Mouse (Mus musculus): ENCODE data around the gene Pim3.

The Pim3 gene

DNA sequence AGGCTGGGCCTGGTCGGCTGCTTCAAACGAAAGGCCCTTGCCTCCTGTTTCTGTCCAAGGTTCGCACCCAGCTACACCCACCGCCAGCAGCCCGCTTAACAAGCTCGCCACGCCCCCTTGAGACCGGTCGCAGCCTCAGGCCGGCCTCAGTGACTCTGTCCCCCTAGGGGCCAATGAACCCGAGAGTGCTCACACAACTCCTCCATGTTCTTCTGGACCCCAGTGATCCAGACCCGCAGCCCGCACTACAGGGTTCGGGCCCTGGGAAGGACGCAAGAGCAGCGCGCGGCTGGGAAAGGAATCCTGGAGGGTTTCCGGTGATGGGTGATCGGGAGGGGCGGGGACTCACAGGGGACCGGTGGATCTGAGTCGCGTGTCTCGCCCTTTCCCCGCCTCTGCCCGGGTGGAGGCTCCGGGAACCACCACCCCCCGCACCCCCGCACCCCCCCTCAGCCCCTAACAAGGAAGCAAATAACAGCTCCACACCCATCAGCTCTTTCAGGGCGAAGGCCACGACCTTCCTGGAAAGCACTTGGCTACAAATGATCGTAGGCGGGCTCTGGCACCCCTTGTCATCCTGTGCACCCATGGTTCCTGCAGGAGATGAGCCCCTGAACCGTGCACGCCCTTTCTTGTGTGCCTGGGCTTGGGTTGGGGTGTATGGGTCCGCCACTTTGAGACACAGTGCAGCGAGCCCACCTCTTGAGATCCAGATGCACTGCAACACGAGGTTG lies 24.6 kb upstream of the Pim3 start:
- DNase-seq (ENCODE audit: low read depth): no peak

DNA sequence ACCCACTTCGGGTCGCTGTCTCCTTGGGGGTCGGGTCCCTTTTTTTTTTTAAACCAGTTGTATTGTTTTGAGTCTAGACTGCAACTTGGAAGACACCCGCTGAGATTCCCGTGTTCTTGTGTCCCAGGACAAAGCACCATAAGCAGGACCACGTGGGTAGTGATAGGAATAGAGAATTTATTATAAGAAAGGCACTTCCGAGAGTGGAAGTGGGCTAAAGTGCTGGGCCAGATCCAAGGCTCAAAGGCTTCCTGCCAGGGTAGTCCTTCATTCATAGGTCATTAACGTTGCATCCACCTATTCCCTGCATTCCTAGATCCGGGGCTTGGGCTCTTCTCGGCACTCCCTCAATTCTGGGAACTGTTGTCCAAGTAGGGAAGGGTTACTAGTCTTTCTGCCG lies 24.0 kb upstream of the Pim3 start:
- DNase-seq (ENCODE audit: low read depth): no peak

DNA sequence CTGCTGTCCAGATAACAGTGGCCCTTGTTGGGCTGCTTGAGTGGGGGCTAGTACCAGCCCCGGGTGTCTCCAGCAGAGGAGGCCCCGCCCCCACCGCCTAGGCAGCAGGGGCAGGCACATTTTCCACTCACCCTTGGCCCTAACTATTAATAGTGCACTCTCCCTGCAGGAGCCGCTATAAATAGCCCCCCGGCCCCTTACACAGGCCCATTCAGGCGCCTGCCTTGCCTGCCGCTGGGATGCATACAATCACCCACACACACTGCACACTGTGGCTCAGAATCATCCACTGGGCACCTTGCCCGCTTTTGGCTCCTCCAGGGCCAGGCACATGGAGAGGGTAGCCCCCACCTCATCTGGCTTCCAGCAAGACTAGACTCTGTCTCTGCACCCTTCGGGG lies 22.7 kb upstream of the Pim3 start:
- DNase-seq (ENCODE audit: low read depth): no peak

DNA sequence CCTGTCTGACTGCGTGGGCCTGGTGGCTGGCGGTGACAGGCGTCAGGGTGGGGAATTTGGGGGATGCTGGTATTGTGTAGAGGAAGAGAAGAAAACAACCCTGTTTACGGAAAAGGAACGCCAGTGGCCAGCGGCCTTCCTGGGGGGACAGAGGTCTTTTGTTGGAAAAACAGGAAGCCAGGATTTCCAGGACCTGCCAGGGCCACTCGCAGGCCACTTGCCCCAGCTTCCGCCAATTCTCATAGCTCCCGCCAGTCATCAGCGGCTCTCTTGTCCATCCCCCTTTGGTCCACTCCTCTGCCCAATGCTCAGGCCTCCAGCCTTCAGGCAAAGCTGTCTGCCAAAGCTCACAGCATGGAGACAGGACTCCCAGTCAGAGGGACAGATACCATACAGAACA lies 21.9 kb upstream of the Pim3 start:
- no peak for DNase-seq (ENCODE audit: low read depth)

DNA sequence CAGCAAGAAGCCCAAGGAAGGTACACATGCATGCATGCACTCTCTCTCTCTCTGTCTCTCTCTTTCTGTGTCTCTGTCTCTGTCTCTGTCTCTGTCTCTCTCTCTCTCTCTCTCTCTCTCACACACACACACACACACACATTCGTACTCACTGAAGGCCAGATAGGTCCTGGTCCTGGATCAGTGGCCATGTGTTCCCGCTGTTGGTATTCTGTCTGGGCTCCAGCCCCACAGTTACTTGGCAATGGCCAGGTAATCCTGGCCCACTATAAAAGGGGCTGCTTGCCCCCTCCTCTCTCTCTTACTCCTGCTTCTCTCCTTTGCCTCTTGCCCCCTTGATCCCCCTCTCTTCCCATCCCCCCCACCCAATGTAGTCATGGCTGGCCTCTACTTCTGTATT lies 20.8 kb upstream of the Pim3 start:
- DNase-seq (ENCODE audit: low read depth): no peak

DNA sequence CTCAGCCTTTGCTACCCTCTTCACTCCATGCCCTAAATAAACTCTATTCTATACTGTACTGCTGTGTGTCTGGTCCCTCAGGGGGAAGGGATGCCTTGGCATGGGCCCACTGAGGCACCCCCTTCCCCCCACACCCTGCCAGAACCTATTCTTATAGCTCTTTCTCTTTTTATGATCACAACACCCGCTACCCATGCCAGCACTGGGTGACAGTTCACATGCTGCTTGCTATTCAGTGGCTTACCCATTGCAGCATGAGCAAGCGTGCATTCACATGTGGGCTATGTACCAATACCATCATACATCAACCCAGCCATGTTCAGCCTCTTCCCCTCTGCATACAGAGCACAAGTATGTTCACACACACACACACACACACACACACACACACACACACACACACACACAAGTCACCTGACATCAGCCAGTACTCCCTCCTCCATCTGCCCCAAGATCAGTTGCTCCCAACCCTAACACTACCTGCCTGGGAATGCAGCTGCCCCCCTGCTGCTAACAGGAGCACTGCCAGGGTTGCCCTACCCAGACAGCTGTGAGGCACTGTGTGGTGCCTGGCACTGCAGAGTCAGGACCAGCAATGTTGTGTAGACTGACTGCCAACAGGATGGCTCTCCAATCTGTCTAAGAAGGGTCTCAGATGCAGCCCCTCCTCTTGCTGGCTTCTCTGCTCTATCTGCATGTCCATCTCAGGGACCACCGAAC lies 20.2 kb upstream of the Pim3 start:
- DNase-seq (ENCODE audit: low read depth): no peak

DNA sequence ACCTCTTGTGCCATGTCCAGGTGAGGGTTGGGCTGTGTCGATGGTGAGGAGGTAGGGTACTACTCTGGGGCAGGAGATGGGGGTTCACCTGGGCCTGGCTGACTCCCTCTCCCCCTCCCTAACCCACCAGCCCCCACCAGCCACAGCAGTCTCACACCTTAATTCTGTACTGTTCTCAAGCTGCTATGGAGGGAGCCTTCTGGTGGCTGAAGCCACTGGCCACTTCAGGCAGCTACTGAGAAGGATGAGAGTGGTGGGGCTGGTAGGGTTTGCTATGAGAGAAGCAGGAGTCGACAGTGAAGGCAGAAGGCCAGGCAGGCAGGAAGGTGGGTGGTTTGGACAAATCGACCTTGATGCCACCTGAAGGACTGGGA lies 19.7 kb upstream of the Pim3 start:
- DNase-seq (ENCODE audit: low read depth): no peak

DNA sequence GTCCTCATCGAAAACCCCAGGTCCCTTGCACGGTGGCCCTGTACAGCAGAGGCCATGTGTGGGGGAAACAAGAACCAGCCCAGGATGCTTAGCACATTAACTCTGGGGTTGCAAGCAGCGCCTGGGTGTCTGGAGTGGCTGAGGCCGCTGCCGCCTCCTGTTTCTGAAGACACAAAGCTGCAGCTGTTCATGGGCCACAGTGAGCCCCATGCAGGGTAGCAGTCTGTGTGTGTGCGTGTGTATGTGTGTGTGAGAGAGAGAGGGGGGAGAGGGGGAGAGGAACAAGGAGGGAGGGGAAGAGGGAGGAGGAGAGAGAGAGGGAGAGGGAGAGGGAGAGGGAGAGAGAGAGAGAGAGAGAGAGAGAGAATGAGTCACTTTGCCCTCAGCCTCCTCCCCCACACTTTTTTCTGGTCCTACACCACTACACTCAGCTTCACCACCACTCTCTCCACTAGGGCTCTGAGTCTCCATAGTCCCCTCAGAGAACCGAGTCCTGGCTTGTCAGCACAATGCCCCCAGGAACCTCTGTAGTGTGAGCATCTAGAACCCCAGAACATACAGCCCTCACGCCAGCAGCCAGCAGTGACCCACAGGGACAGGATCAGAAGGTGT lies 18.4 kb upstream of the Pim3 start:
- no peak for DNase-seq (ENCODE audit: low read depth)

DNA sequence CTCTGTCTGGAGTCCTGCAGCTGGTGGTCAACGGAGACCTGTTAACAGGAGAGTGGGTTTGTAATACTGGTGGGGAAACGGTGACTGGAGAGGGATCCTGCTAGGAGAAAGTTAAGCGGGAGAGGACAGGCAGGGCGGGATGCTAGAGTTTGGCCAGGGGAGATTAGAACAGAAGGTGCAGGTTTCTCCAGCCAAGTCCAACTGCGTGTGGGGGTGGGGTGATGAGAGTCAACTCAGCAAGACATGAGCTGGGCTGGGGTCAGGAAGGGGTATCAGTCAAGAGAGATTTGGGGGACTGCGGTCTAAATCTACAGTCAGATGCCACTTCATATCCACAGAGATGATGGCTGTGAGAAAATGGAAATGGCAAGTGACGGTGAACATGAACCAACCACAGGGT lies 17.0 kb upstream of the Pim3 start:
- no peak for DNase-seq (ENCODE audit: low read depth)

DNA sequence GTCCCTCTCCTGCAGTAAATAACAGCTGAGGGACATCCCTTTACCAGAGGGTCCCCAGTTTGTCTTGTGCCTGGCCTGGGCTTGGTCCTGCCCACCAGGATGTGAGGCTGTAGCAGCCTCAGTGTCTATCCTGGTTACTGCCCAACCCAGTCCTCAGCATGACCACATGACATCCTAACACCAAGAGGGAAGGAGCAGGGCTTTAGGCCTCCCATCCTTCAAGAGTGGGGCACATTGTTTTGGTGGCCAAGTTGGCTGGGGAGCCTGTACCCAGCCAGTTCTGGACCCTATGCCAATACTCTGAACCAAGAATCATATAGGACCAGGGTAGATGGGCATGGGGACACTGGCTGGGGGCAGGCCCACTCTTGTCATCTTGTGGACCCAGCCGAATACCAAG lies 13.3 kb upstream of the Pim3 start:
- DNase-seq (ENCODE audit: low read depth): no peak

DNA sequence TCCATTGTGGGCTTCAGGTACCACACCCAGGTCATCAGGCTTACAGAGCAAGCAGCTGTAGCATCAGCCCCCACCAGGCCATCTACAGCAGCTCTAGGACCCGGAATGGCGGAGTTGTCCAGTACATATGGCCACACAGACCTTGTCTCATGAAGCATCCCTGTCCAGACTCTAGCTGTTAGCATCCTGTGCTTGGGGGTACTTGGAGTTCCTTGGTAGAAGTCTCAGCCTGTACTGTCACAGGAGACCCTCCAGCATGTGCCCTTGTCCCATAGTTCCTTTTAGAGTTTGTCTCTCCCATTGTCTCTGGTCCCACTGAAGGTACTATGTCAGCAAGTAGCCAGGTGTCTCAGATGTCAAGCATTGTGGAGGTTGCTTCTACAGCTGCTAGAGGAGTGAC lies 12.4 kb upstream of the Pim3 start:
- no peak for DNase-seq (ENCODE audit: low read depth)

DNA sequence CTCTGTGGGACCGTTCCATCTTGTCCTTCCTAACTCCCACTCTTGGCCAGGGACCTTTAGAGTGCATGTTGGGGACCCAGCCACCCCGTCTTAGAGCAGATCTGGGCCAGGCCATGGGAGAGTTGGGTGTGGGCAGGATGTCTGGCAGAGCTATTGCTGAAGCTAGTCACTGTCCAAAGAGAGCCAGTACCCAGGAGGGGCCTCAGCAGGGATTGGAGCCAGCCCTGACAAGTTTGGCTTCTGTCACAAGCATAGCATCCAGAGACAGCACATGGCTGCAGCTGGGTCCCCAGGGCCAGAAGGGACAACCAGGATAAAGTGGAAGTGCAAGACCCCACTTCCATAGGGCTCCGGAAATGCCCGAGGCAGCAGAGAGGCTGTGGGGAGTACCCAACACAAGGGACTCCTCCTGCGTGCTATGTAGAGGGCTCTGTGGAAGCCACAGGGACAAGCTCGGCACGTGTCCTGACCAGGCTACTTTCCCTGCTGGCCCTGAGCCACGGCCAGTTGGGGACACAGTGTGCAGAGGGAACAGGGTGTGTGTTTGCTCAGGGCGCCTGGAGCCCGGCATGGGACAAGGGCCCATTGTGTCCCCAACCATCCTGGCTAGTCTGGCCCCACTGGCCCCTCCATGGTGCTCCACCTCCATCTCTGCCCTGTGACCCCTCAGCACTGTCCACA lies 11.7 kb upstream of the Pim3 start:
- DNase-seq (ENCODE audit: low read depth): no peak

DNA sequence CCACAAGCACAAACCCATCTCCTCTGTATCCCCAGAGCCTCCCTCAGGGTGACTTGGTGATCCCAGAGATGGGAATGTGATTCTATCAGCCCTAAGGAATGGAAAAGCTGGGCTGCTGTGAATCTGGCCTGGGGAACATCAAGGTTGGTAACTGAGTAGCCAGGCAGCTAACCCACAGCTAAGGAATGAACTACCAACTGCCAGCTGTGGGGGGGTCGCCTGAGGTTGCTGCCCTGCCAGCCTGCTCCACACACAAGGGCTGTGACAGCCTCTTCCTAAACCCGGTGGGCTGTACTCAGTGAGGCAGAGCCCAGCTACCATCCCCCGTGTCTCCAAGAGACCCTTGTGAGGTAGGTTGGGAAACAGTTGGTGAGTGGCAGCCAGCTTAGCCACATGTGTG lies 10.9 kb upstream of the Pim3 start:
- no peak for DNase-seq (ENCODE audit: low read depth)

DNA sequence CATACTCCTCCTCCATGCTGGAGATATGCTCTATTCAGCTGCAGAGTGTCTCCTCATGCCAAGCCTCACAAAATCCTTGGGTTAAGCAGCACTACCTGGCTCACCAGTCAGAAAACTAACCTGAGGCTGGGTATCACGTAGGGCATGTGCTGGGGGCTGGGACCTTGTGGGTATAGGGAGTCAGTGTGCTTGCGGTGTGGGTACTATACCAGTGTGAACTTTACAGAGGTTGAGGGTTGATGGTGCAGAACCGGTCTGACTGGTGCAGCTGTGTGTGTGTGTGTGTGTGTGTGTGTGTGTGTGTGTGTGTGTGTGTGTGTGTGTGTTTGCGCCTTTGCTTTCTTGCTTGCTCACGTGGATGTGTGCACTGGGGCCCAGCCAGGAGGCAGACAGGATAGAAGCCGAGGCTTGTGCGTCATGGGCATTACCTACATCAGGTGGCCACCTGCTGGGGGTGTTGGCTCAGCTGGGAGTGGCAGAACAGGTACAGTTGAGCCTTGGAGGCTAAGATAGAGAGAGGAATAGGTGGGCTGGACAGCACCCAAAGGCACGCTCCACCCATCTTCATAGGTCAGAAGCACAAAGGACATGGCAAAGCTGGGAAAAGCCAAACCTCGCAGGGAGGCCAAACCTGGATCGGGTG lies 10.4 kb upstream of the Pim3 start:
- no peak for DNase-seq (ENCODE audit: low read depth)

DNA sequence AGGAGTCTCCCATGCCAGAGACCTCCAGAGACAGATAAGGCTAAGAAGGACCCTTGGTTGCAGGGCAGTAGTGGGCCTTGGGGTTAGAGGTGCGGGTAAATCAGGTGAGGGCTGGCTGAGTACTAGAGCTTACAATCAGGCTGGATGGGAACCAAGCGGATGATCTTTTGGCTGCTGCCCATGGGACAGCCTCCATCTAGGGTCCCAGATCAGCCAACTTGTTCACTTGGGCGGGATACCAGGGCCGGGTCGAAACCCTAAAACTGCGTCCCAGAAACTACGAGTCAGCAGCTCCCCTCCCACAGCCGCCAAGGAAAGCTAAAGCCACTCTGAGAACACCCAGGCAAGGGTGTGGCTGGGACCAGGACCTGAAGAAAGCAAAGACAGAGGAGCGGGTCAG lies 8.9 kb upstream of the Pim3 start:
- DNase-seq (ENCODE audit: low read depth): no peak

DNA sequence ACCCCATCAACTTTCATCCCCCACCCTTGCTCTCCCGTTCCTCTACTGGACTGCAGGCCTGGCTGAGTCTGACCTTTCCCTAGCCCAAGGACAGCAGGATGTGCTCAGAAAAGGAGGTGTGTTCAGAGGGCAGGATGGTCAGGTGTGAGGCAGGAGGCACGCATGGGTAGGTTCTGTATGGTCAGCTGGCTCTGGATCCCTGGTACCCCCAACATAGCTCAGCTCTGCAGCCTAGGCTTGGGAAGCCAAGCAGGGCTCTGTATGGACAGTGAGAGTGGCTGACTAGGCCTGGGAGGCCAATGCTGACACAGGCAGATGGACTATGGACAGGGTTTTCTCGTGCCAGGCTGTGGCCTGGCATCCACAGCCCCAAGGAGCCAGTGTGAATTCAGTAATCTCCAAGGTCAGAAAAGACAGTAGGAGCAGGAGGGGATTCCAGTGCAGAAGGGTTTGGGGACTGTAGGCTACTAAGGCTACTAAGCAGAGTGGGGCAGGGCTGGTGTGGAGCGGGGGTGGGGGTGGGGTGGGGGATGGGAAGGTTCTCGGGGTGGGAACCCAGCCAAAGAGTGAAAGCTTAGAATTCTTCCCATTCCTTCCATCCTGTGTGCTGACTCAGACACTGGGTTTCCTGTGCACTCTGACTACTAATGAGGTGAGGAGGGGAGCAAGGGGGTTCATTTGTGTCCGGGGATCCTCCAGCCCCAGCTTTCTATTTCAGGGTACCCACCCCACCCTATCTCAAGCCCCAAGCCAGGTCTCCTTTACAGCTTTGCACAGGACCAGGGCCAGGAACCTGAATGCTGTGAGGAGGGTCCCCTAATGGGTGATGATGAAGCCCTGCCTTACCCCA lies 7.6 kb upstream of the Pim3 start:
- DNase-seq (ENCODE audit: low read depth): no peak

DNA sequence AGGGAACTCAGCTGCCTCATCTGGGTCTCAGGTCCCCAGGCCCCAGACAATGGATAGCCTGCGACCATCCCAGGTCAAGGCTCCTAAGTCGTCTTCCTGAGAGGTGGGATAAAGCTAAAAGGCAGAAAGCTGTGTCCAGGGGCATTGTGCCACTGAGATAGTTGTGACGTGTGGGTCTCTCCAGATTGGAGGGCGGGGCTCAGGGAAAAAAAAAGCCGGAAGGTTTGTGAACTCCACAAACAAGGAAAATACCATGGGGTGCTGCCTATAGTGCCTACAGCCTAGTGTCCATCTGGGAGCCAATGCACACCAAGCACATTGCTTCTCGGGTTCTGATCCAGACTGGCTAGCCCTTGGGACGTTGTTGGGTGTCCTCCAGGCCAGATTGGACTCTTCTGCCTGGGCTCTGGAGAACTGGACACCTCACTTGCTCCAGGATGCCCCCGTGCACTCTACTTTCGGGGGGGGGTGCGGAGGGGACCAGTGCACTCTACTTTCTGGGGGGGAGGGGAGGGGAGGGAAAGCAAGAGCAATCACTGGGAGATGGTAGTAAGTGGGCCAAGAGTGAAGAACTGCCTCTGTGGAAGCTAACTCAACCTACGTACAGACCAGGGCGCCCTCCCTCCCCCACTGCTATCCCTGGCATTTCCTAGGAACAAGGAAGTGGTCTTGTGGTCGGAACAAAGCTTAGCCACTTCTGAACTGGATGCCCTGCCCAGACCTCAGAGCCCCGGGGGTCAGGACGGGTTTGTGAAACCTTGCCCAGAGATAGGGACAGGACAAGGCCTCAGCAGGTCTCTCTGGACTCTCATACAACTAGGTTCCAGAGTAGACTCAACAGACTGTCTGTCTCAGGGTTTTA lies 6.8 kb upstream of the Pim3 start:
- no peak for DNase-seq (ENCODE audit: low read depth)

DNA sequence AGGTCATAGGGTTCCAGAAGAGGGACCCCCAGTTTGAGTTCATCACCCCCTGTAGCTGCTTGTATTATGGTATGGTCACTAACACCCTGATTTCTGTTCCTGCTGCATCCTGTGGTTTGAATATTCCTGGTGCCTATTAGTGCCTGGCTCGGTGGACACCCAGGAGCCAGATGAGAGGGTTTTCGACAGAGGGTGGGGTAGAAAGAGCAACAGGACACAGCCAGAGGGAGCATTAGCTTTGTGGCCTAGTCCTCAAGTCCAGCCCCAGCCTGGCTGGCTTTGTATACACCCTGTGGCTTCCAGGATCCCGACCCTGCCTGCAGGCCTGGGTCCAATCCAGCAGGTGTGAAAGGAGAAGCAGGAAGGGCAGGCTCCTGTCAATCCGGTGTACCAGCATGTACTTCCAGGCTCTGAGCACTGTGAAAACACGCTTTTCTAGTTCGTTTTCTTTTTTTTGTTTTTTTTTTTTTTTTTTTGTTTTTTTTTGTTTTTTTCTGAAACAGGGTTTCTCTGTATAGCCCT lies 6.0 kb upstream of the Pim3 start:
- DNase-seq (ENCODE audit: low read depth): no peak

DNA sequence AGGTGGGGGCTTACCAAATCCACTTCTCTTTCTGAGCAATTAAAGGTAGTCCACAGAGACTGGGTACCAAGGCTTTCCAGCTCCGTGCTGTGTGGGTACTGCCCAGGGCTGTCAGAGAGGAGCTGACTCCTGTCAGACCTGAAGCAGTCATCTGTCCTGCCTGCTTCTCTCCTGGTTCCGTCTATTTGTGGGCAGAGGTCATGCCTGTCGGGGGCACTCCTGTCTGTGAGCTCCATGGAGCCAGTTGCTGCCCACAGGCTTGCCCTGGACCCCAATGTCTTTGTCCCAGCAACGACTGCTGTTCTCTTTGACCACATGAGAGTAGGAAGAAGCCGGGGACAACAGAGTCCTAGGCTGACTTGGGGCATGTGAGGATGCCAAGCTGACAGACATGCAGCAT lies 5.4 kb upstream of the Pim3 start:
- no peak for DNase-seq (ENCODE audit: low read depth)

DNA sequence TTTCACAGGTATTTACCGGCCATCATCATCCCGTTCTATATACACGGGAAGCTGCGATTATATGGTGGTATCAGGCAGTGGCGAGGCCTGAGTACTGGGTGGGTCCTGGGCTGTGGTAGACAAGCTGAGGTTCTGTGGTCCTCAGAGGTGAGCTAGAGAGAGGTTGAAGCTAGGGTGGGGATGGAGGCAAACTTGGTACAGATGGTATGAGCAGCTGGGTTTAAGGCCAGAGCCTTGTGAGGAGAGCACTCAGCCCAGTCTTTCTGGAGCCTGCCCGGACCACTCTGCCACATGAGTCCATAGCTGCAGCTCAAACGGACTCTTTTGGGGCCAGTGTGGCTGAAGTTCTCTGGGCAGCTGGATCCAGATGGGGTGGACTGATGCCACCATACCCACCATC lies 4.6 kb upstream of the Pim3 start:
- DNase-seq (ENCODE audit: low read depth): no peak

Measured in fibroblast of lung, adult 2 months (primary cell).